Mouse (Mus musculus) ES-Bruce4 (cell line): ENCODE measurements at regions not wholly inside any gene's neighbourhood (a gene's known extent, or its start where the extent isn't known, plus 50 kb on each side); places are given as distances from the start of the nearest gene placed in this dataset.

Experiments
- CTCF ChIP-seq: IDR thresholded peaks from one replicate; pipeline ENCODE4 v1.8.1; 2011; ENCODE audit warnings: low read depth, low read length
- EP300 ChIP-seq: IDR thresholded peaks from 2 replicates; pipeline ENCODE4 v1.6.1; 2011; ENCODE audit warnings: low read depth, low read length; ENCODE audit not compliant: insufficient read depth
- POLR2A ChIP-seq: IDR thresholded peaks from one replicate; pipeline ENCODE4 v1.8.1; 2011; ENCODE audit warnings: low read length; ENCODE audit not compliant: insufficient read depth

- TF ChIP-seq POLR2A (no peak), CTCF (no peak), EP300 (no peak)
These were observed 161.7 kb upstream of the Grik3 start for GRCm38 (mm10) chr4:125328806-125329205.
